Mouse (Mus musculus) embryonic facial prominence, embryonic 15.5 days (tissue): ENCODE measurements around the gene Syn2. TPM values are rescaled to one million over a fixed set of nuclear protein-coding genes. Genes with fewer than 3 reads are reported as not detected.
"Not testable (repeated sequence)": the region's sequence is repeated elsewhere in the genome, so short reads cannot be mapped to it uniquely, and the experiment has no call there.

Experiments
- ATAC-seq: fragments of 200-750 bp; cut with Nextera tagmentation; 2 replicates; pipeline ENCODE4 v1.8.0; 2017; ENCODE audit warnings: low read depth, moderate TSS enrichment; ENCODE audit not compliant: insufficient number of reproducible peaks, low FRiP score, low TSS enrichment
- H3K27ac ChIP-seq: fragments of 300-500 bp; sonication (generic); replicated peaks from 2 replicates; pipeline ENCODE4 v1.5.1; 2015; ENCODE audit warnings: mild to moderate bottlenecking, inconsistent platforms
- H3K27me3 ChIP-seq: fragments of 300-500 bp; sonication (generic); 2 replicates; pipeline ENCODE4 v1.6.1; 2015; ENCODE audit warnings: inconsistent platforms
- H3K36me3 ChIP-seq: fragments of 300-500 bp; sonication (generic); 2 replicates; pipeline ENCODE4 v1.6.1; 2015; ENCODE audit warnings: mild to moderate bottlenecking, inconsistent platforms
- H3K4me1 ChIP-seq: fragments of 300-500 bp; sonication (generic); 2 replicates; pipeline ENCODE4 v1.6.1; 2015; ENCODE audit warnings: inconsistent platforms
- H3K4me2 ChIP-seq: fragments of 300-500 bp; sonication (generic); replicated peaks from 2 replicates; pipeline ENCODE4 v1.6.1; 2015; ENCODE audit warnings: mild to moderate bottlenecking, inconsistent platforms
- H3K4me3 ChIP-seq: fragments of 300-500 bp; sonication (generic); replicated peaks from 2 replicates; pipeline ENCODE4 v1.5.1; 2015; ENCODE audit warnings: mild to moderate bottlenecking, inconsistent platforms
- H3K9ac ChIP-seq: fragments of 300-500 bp; sonication (generic); 2 replicates; pipeline ENCODE4 v1.6.1; 2015; ENCODE audit warnings: inconsistent platforms
- H3K9me3 ChIP-seq: fragments of 300-500 bp; sonication (generic); replicated peaks from 2 replicates; pipeline ENCODE4 v1.6.1; 2016; ENCODE audit warnings: inconsistent platforms
- WGBS: fragments of 180-500 bp; shearing (Covaris S2); methylation state at CpG from one replicate; pipeline ENCODE4 v1.1.7; 2015; 5-methylcytosine and 5-hydroxymethylcytosine counted together
- polyA plus RNA-seq: library from polyadenylated mRNA; unstranded; fragments of >200 nt; fragmentation: Nextera tagmentation; extraction: Ambion mirVana; gene quantifications from 2 replicates; pipeline ENCODE4 v1.2.1, GENCODE M21; 2015

Syn2 gene
- polyA plus RNA-seq, 1 experiment from 2014 or later, result 3.3 TPM

GRCm38 (mm10) chr6:115227529-115227928, 92.8 kb downstream of the Syn2 start:
- H3K36me3 ChIP-seq, result no peaks in the 10 kb centered on the region
- H3K27me3 ChIP-seq, result no peaks in the 10 kb centered on the region
- 7% methylated on average over 2 of the region's 2 CpGs for WGBS
- H3K9ac ChIP-seq, result no peak overlapping the region
- H3K4me1 ChIP-seq, result no peaks in the 10 kb centered on the region; the same call in 1 of the 2 replicates
- no peak overlapping the region for H3K4me2 ChIP-seq
- no peak overlapping the region for H3K27ac ChIP-seq
- H3K9me3 ChIP-seq, result no peaks in the 10 kb centered on the region
- ATAC-seq, result 0 out of 2 replicates have a peak, but pooled peaks have one; percentile 39
- H3K4me3 ChIP-seq, result no peak overlapping the region

GRCm38 (mm10) chr6:115230557-115230956, 95.9 kb downstream of the Syn2 start:
- H3K36me3 ChIP-seq, result no peaks in the 10 kb centered on the region
- H3K9me3 ChIP-seq, result no peaks in the 10 kb centered on the region
- H3K4me2 ChIP-seq, result no peak overlapping the region
- no peak overlapping the region for H3K4me3 ChIP-seq
- H3K9ac ChIP-seq, result no peak overlapping the region
- H3K27ac ChIP-seq, result no peak overlapping the region
- 74% methylated on average over 3 of the region's 3 CpGs for WGBS
- ATAC-seq, result no peak
- no peaks in the 10 kb centered on the region for H3K27me3 ChIP-seq
- no peaks in the 10 kb centered on the region; the same call in 1 of the 2 replicates for H3K4me1 ChIP-seq

- no peak for ATAC-seq
- no peaks in the 10 kb centered on the region; the same call in 1 of the 2 replicates for H3K4me1 ChIP-seq
- no peaks in the 10 kb centered on the region for H3K27me3 ChIP-seq
- H3K9ac ChIP-seq, result no peak overlapping the region
- no peak overlapping the region for H3K27ac ChIP-seq
- no peaks in the 10 kb centered on the region for H3K36me3 ChIP-seq
- 62% methylated on average over 4 of the region's 4 CpGs for WGBS
- no peak overlapping the region for H3K4me3 ChIP-seq
- H3K9me3 ChIP-seq, result no peaks in the 10 kb centered on the region
- no peak overlapping the region for H3K4me2 ChIP-seq
Measured at GRCm38 (mm10) chr6:115231836-115232235, 97.1 kb downstream of the Syn2 start.

- H3K4me2 ChIP-seq, result no peak overlapping the region
- no peak for ATAC-seq
- no peaks in the 10 kb centered on the region; the same call in 1 of the 2 replicates for H3K4me1 ChIP-seq
- no peaks in the 10 kb centered on the region for H3K27me3 ChIP-seq
- H3K36me3 ChIP-seq, result no peaks in the 10 kb centered on the region
- no peak overlapping the region for H3K9ac ChIP-seq
- H3K27ac ChIP-seq, result no peak overlapping the region
- no peaks in the 10 kb centered on the region for H3K9me3 ChIP-seq
- WGBS, result 75% methylated on average over 1 of the region's 1 CpGs
- H3K4me3 ChIP-seq, result no peak overlapping the region
Measured at GRCm38 (mm10) chr6:115232562-115232961, 97.9 kb downstream of the Syn2 start.

- no peak for ATAC-seq
- no peaks in the 10 kb centered on the region for H3K9me3 ChIP-seq
- no peak overlapping the region for H3K4me3 ChIP-seq
- H3K36me3 ChIP-seq, result no peaks in the 10 kb centered on the region
- no peaks in the 10 kb centered on the region for H3K4me1 ChIP-seq
- no peak overlapping the region for H3K27ac ChIP-seq
- H3K27me3 ChIP-seq, result no peaks in the 10 kb centered on the region
- no peak overlapping the region for H3K4me2 ChIP-seq
- H3K9ac ChIP-seq, result no peak overlapping the region
- 81% methylated on average over 9 of the region's 9 CpGs for WGBS
Measured at GRCm38 (mm10) chr6:115238031-115239027, 103.6 kb downstream of the Syn2 start.

GRCm38 (mm10) chr6:115239335-115239734, 104.6 kb downstream of the Syn2 start:
- no peaks in the 10 kb centered on the region for H3K9me3 ChIP-seq
- no peaks in the 10 kb centered on the region for H3K36me3 ChIP-seq
- H3K4me1 ChIP-seq, result no peaks in the 10 kb centered on the region
- no peak overlapping the region for H3K4me2 ChIP-seq
- H3K9ac ChIP-seq, result no peak overlapping the region
- 77% methylated on average over 7 of the region's 7 CpGs for WGBS
- H3K27me3 ChIP-seq, result no peaks in the 10 kb centered on the region
- no peak overlapping the region for H3K27ac ChIP-seq
- ATAC-seq, result no peak
- H3K4me3 ChIP-seq, result no peak overlapping the region

GRCm38 (mm10) chr6:115240431-115240830, 105.7 kb downstream of the Syn2 start:
- 34% methylated on average over 2 of the region's 2 CpGs for WGBS
- H3K4me3 ChIP-seq, H3K27ac ChIP-seq, ATAC-seq, H3K36me3 ChIP-seq, H3K9ac ChIP-seq, H3K4me2 ChIP-seq, H3K27me3 ChIP-seq, H3K9me3 ChIP-seq, H3K4me1 ChIP-seq: not testable (repeated sequence)

- H3K27ac ChIP-seq, result no peak overlapping the region
- no peak overlapping the region for H3K9ac ChIP-seq
- H3K4me1 ChIP-seq, result no peaks in the 10 kb centered on the region
- ATAC-seq, result no peak
- no peaks in the 10 kb centered on the region for H3K9me3 ChIP-seq
- H3K4me2 ChIP-seq, result no peak overlapping the region
- no peaks in the 10 kb centered on the region for H3K36me3 ChIP-seq
- H3K4me3 ChIP-seq, result no peak overlapping the region
- 50% methylated on average over 3 of the region's 3 CpGs for WGBS
- H3K27me3 ChIP-seq, result no peaks in the 10 kb centered on the region
Measured at GRCm38 (mm10) chr6:115241131-115241699, 106.5 kb downstream of the Syn2 start.

- no peak for ATAC-seq
- WGBS, result 80% methylated on average over 3 of the region's 3 CpGs
- Histone ChIP-seq H3K4me1 (no peaks in the 10 kb centered on the region), H3K4me2 (no peak overlapping the region), H3K9me3 (no peaks in the 10 kb centered on the region), H3K4me3 (no peak overlapping the region), H3K36me3 (no peaks in the 10 kb centered on the region), H3K27ac (no peak overlapping the region), H3K9ac (no peak overlapping the region), H3K27me3 (no peaks in the 10 kb centered on the region)
Measured at GRCm38 (mm10) chr6:115241939-115242338, 107.2 kb downstream of the Syn2 start.

GRCm38 (mm10) chr6:115244222-115244621, 109.5 kb downstream of the Syn2 start:
- no peaks in the 10 kb centered on the region for H3K9me3 ChIP-seq
- 73% methylated on average over 2 of the region's 2 CpGs for WGBS
- H3K9ac ChIP-seq, result no peak overlapping the region
- no peaks in the 10 kb centered on the region for H3K4me1 ChIP-seq
- ATAC-seq, result no peak
- no peaks in the 10 kb centered on the region for H3K36me3 ChIP-seq
- no peak overlapping the region for H3K27ac ChIP-seq
- H3K27me3 ChIP-seq, result no peaks in the 10 kb centered on the region
- no peak overlapping the region for H3K4me3 ChIP-seq
- no peak overlapping the region for H3K4me2 ChIP-seq

- H3K36me3 ChIP-seq, result no peaks in the 10 kb centered on the region
- H3K4me2 ChIP-seq, result no peak overlapping the region
- H3K4me1 ChIP-seq, result no peaks in the 10 kb centered on the region
- no peak for ATAC-seq
- no peaks in the 10 kb centered on the region for H3K9me3 ChIP-seq
- H3K4me3 ChIP-seq, result no peak overlapping the region
- H3K9ac ChIP-seq, result no peak overlapping the region
- no peak overlapping the region for H3K27ac ChIP-seq
- H3K27me3 ChIP-seq, result no peaks in the 10 kb centered on the region
- WGBS, result 78% methylated on average over 3 of the region's 3 CpGs
Measured at GRCm38 (mm10) chr6:115245500-115246058, 110.9 kb downstream of the Syn2 start.
